Mouse (Mus musculus) liver, embryonic 16.5 days (tissue): ENCODE measurements around the gene Them7. TPM values are rescaled to one million over a fixed set of nuclear protein-coding genes. Genes with fewer than 3 reads are reported as not detected.

Experiments
- ATAC-seq: fragments of 200-750 bp; cut with Nextera tagmentation; 2 replicates; pipeline ENCODE4 v1.8.0; 2017; ENCODE audit warnings: low read depth, mild to moderate bottlenecking, moderate number of reproducible peaks, moderate library complexity
- H3K27ac ChIP-seq: fragments of 300-500 bp; sonication (generic); 2 replicates; pipeline ENCODE4 v1.5.1; 2014; ENCODE audit warnings: mild to moderate bottlenecking, low read length
- H3K27me3 ChIP-seq: fragments of 300-500 bp; sonication (generic); 2 replicates; pipeline ENCODE4 v1.6.1; 2014; ENCODE audit warnings: low read depth, low read length, mixed read lengths; ENCODE audit not compliant: control insufficient read depth, insufficient read depth
- H3K36me3 ChIP-seq: fragments of 300-500 bp; sonication (generic); 2 replicates; pipeline ENCODE4 v1.6.1; 2014; ENCODE audit warnings: mild to moderate bottlenecking; ENCODE audit not compliant: control insufficient read depth, insufficient read depth
- H3K4me1 ChIP-seq: fragments of 300-500 bp; sonication (generic); 2 replicates; pipeline ENCODE4 v1.6.1; 2014; ENCODE audit warnings: low read depth, low read length, mixed read lengths; ENCODE audit not compliant: control insufficient read depth
- H3K4me2 ChIP-seq: fragments of 300-500 bp; sonication (generic); 2 replicates; pipeline ENCODE4 v1.6.1; 2014; ENCODE audit warnings: low read depth, low read length, mixed read lengths
- H3K4me3 ChIP-seq: fragments of 300-500 bp; sonication (generic); 2 replicates; pipeline ENCODE4 v1.5.1; 2014; ENCODE audit warnings: low read depth, mild to moderate bottlenecking, low read length
- H3K9ac ChIP-seq: fragments of 300-500 bp; sonication (generic); 2 replicates; pipeline ENCODE4 v1.6.1; 2014; ENCODE audit warnings: low read depth, low read length
- H3K9me3 ChIP-seq: fragments of 300-500 bp; sonication (generic); replicated peaks from 2 replicates; pipeline ENCODE4 v1.6.1; 2016; ENCODE audit warnings: low read length; ENCODE audit not compliant: control insufficient read depth
- WGBS: fragments of 180-500 bp; shearing (Covaris S2); extraction: QIAGEN DNeasy Blood & Tissue Kit; methylation state at CpG from one replicate; pipeline ENCODE4 v1.1.7; 2014; ENCODE audit not compliant: insufficient replicate concordance; 5-methylcytosine and 5-hydroxymethylcytosine counted together
- polyA plus RNA-seq: library from polyadenylated mRNA; unstranded; fragments of >200 nt; fragmentation: Nextera tagmentation; extraction: Ambion mirVana; gene quantifications from 2 replicates; pipeline ENCODE4 v1.2.1, GENCODE M21; 2015

The Them7 gene
- polyA plus RNA-seq, 1 experiment from 2014 or later, result 2.4 TPM

DNA sequence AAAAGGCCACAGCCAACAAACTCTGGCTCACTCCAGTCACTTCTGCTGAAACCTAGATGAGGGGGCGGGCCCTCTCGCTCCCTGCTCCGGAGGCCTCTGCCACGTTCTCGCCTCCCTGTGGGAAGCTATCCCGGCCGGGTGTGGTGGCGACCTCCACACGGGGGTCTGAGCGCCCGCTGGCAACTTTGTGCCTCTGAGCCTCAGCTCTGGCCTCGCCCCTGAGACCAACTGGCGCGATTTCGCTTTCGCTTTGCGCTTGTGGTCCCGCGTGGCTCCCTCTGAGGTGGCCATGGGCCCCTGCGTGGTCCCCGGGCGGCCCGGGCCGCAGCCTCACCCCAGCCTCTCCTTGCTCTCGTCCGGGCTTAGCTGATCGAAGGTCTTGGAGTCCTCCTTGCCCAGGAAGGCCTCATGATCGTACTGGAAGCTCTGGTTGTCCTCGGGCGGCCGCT lies 174.5 kb downstream of the Them7 start:
- peak overlapping the region; percentile 72 for H3K9ac ChIP-seq
- H3K4me1 ChIP-seq, result peaks cover 21% of the 10 kb centered on the region
- no peaks in the 10 kb centered on the region for H3K27me3 ChIP-seq
- WGBS, result under 1% methylated on average over 31 of the region's 31 CpGs
- H3K4me3 ChIP-seq, result peak overlapping the region; percentile 75
- H3K27ac ChIP-seq, result peak overlapping the region; percentile 73
- peak overlapping the region; percentile 88 for H3K4me2 ChIP-seq
- ATAC-seq, result peak; percentile 36
- no peaks in the 10 kb centered on the region for H3K36me3 ChIP-seq
- H3K9me3 ChIP-seq, result no peaks in the 10 kb centered on the region

DNA sequence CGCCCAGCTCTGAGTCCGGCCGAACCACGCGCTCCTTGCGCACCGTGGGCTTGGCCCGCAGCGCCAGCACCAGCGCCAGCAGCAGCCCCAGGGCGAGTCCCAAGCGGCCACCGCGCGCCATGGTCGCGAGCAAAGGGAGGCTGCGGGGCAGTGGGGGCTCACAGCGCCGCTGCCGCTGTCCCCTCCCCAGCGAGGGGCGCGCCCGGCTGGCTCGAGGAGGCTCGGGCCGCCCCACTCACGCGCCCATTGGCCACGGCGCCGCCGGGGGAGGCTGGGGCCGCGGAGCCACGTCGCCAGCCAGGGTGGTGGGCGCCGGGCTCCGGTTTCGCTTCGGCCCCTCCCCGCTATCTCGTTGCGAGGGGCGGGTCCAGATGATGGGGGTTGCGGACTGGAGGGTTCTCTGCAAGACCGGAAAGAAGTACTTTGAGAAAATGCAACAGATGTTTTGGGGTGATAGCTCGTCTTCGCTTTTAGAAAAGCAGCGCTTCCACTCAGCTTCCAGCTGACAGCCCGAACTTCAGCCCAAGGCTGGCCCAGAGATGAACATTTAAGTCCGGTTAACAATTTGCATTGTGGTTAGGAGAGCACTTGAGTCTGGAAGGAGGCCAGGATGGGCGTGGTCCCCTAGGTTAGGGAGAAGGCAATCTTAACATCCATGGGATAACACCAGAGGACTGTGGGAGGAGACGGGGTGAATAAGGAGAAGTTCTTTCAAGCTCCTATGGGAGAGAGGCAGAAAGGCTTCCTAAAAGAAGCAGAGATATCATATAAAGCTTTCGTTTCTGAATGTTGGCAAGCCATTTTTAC lies 175.2 kb downstream of the Them7 start, which contains the start of gene Rcn1:
TSS of gene Rcn1 (minus strand) at position 235 of the 807 bp plus-strand sequence.
- ATAC-seq, result peak; percentile 85
- H3K27ac ChIP-seq, result peak within 1 kb of the TSS; percentile 73
- peak within 1 kb of the TSS; percentile 75 for H3K4me3 ChIP-seq
- WGBS, result under 1% methylated on average over 47 of the region's 57 CpGs
- H3K36me3 ChIP-seq, result no peaks in the 10 kb centered on the region
- peaks cover 21% of the 10 kb centered on the region for H3K4me1 ChIP-seq
- H3K9me3 ChIP-seq, result no peaks in the 10 kb centered on the region
- H3K4me2 ChIP-seq, result peak within 1 kb of the TSS; percentile 88
- H3K27me3 ChIP-seq, result no peaks in the 10 kb centered on the region
- H3K9ac ChIP-seq, result peak within 1 kb of the TSS; percentile 72

DNA sequence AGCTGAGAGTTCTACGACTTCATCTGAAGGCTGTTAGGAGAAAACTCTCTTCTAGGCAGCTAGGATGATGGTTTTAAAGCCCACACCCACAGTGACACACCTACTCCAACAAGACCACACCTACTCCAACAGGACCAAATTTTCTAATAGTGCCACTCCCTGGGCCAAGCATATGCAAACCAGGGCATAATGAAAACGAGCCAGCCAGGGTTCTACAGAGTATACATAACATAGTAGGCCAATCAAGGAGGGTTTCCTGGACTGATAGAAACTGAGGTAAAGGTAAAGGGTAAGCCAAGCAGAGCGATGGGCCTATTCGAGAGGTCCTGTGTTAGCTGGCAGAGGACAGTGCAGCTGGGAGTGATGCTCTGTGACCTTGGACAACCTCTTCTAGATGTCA lies 176.4 kb downstream of the Them7 start:
- H3K9ac ChIP-seq, result no peak overlapping the region
- H3K4me3 ChIP-seq, result no peak overlapping the region
- no peak for ATAC-seq
- H3K9me3 ChIP-seq, result no peaks in the 10 kb centered on the region
- peaks cover 21% of the 10 kb centered on the region for H3K4me1 ChIP-seq
- no peaks in the 10 kb centered on the region for H3K27me3 ChIP-seq
- no peak overlapping the region for H3K4me2 ChIP-seq
- H3K27ac ChIP-seq, result no peak overlapping the region
- H3K36me3 ChIP-seq, result no peaks in the 10 kb centered on the region
- 66% methylated on average over 4 of the region's 4 CpGs for WGBS

GRCm38 (mm10) chr2:105402180-105402579 lies 178.1 kb downstream of the Them7 start:
- Histone ChIP-seq H3K4me2 (no peak overlapping the region), H3K4me1 (peaks cover 18% of the 10 kb centered on the region), H3K9ac (no peak overlapping the region), H3K36me3 (no peaks in the 10 kb centered on the region), H3K4me3 (no peak overlapping the region), H3K9me3 (no peaks in the 10 kb centered on the region), H3K27ac (no peak overlapping the region), H3K27me3 (no peaks in the 10 kb centered on the region)
- 74% methylated on average over 2 of the region's 2 CpGs for WGBS
- no peak for ATAC-seq

DNA sequence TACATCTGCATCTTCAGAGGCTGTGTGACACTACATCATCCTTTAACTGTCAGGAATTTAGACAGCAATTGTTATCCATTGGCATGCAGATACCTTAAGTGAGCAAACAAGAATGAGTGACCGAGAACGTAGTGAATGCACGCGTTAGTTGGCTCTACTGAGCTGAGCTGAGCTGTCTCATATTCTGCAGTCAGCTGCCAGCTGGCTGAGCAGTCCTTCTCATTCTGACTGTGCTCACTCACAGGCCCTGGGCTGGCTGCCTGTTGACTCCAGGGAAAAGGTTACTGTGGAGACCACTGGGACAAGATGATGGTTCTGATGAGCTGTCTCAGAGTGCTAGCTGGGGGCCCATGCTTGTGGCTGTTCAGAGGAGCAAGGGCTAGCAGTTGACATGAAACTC lies 184.4 kb downstream of the Them7 start:
- Histone ChIP-seq H3K36me3 (no peaks in the 10 kb centered on the region), H3K4me3 (no peak overlapping the region), H3K4me2 (no peak overlapping the region), H3K27ac (no peak overlapping the region), H3K9ac (no peak overlapping the region), H3K4me1 (peaks cover 4% of the 10 kb centered on the region; the same call in 1 of the 2 replicates), H3K9me3 (no peaks in the 10 kb centered on the region), H3K27me3 (no peaks in the 10 kb centered on the region)
- 84% methylated on average over 4 of the region's 4 CpGs for WGBS
- ATAC-seq, result no peak

GRCm38 (mm10) chr2:105409253-105409652 lies 185.1 kb downstream of the Them7 start:
- no peaks in the 10 kb centered on the region for H3K27me3 ChIP-seq
- H3K27ac ChIP-seq, result no peak overlapping the region
- no peak overlapping the region for H3K9ac ChIP-seq
- ATAC-seq, result peak; percentile 75
- no peak overlapping the region for H3K4me3 ChIP-seq
- H3K4me2 ChIP-seq, result no peak overlapping the region
- H3K9me3 ChIP-seq, result no peaks in the 10 kb centered on the region
- peaks cover 10% of the 10 kb centered on the region; the same call in 1 of the 2 replicates for H3K4me1 ChIP-seq
- 85% methylated on average over 1 of the region's 1 CpGs for WGBS
- no peaks in the 10 kb centered on the region for H3K36me3 ChIP-seq

- ATAC-seq, result peak; percentile 70
These were observed 190.2 kb downstream of the Them7 start for GRCm38 (mm10) chr2:105414309-105414708.

DNA sequence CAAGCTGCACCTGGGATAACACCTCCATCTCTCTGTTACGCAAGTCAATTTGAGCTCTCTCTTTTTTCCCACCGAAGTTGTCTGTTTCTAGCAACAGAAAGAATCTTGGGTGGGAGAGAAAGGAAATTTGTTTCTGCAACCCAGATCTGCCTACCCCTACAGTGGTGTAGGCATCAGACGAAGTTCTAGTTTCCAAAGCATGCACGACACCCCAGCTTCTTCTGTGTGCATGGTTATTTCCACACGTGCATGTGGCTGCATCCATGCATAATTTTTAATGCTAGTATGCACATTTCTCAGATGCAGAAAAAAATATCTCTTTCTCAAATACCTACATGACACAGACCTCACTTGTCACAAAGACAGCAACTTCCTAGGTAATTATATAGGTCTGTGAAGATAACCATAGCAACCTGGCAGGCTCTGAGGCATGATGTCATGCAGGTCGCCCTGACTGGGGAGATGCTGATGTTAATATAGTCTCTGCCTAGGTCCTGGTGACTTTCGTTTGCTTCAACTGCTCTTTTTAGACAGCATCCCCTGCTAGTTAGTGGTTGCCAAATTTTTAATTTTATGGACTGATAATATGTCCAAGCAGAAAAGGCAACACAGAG lies 192.0 kb downstream of the Them7 start:
- Histone ChIP-seq H3K4me2 (no peak overlapping the region), H3K9me3 (no peaks in the 10 kb centered on the region), H3K27ac (no peak overlapping the region), H3K4me1 (peaks cover 11% of the 10 kb centered on the region), H3K27me3 (no peaks in the 10 kb centered on the region), H3K36me3 (no peaks in the 10 kb centered on the region), H3K9ac (no peak overlapping the region), H3K4me3 (no peak overlapping the region)
- no peak for ATAC-seq
- 61% methylated on average over 7 of the region's 7 CpGs for WGBS

More at GRCm38 (mm10) chr2:105414309-105414708, 190.2 kb downstream of the Them7 start:
- H3K4me3 ChIP-seq, result no peak overlapping the region
- no peaks in the 10 kb centered on the region for H3K27me3 ChIP-seq
- H3K4me2 ChIP-seq, result no peak overlapping the region
- peaks cover 11% of the 10 kb centered on the region for H3K4me1 ChIP-seq
- H3K27ac ChIP-seq, result no peak overlapping the region
- 16% methylated on average over 2 of the region's 2 CpGs for WGBS
- no peaks in the 10 kb centered on the region for H3K9me3 ChIP-seq
- H3K36me3 ChIP-seq, result no peaks in the 10 kb centered on the region
- H3K9ac ChIP-seq, result no peak overlapping the region
